Mouse (Mus musculus) cortical plate, adult 2 months (tissue): Measurements from ENCODE around the gene Prpf31. TPM values are rescaled to one million over a fixed set of nuclear protein-coding genes. Genes with fewer than 3 reads are reported as not detected.

Experiments used
- H3K27ac ChIP-seq: fragments of 200-500 bp; 2 replicates; pipeline ENCODE4 v1.5.1; 2012; ENCODE audit warnings: low read length, control low read depth, inconsistent platforms; ENCODE audit not compliant: insufficient read depth
- H3K4me1 ChIP-seq: fragments of 200-500 bp; 2 replicates; pipeline ENCODE4 v1.6.1; 2011; ENCODE audit warnings: low read length; ENCODE audit not compliant: control insufficient read depth, insufficient read depth
- H3K4me3 ChIP-seq: fragments of 200-500 bp; 2 replicates; pipeline ENCODE4 v1.5.1; 2011; ENCODE audit warnings: mild to moderate bottlenecking, low read length, control low read depth; ENCODE audit not compliant: insufficient read depth
- CTCF ChIP-seq: fragments of 200-500 bp; IDR thresholded peaks from 2 replicates; pipeline ENCODE4 v1.5.1; 2011; ENCODE audit warnings: mild to moderate bottlenecking, control low read depth, low read length; ENCODE audit not compliant: insufficient read depth; ENCODE audit errors: extremely low read depth
- POLR2A ChIP-seq: fragments of 200-500 bp; IDR thresholded peaks from 2 replicates; pipeline ENCODE4 v1.6.1; 2011; ENCODE audit warnings: mild to moderate bottlenecking, low read length, control low read depth; ENCODE audit not compliant: insufficient read depth; ENCODE audit errors: extremely low read depth
- polyA plus RNA-seq: library from polyadenylated mRNA; depleted of rRNA; stranded (reverse); fragments of >200 nt; gene quantifications from 2 replicates; pipeline ENCODE4 v1.2.3, GENCODE M21; 2012

Gene Prpf31
- polyA plus RNA-seq, 1 experiment = 65.3 TPM

GRCm38 (mm10) chr7:3646641-3647040, 16.9 kb downstream of the Prpf31 start:
- Histone ChIP-seq H3K4me3 (peak overlapping the region; percentile 50), H3K4me1 (peaks cover 9% of the 10 kb centered on the region), H3K27ac (no peak overlapping the region)
- no peak for TF ChIP-seq CTCF
- TF ChIP-seq POLR2A = no peak

GRCm38 (mm10) chr7:3656966-3657365, 27.2 kb downstream of the Prpf31 start:
- H3K4me3 ChIP-seq = no peak overlapping the region
- no peaks in the 10 kb centered on the region for H3K4me1 ChIP-seq
- TF ChIP-seq POLR2A = no peak
- TF ChIP-seq CTCF = no peak
- no peak overlapping the region for H3K27ac ChIP-seq

GRCm38 (mm10) chr7:3658578-3658977, 28.8 kb downstream of the Prpf31 start:
- no peak overlapping the region for H3K4me3 ChIP-seq
- no peak for TF ChIP-seq CTCF
- TF ChIP-seq POLR2A = no peak
- H3K27ac ChIP-seq = no peak overlapping the region
- H3K4me1 ChIP-seq = no peaks in the 10 kb centered on the region

DNA sequence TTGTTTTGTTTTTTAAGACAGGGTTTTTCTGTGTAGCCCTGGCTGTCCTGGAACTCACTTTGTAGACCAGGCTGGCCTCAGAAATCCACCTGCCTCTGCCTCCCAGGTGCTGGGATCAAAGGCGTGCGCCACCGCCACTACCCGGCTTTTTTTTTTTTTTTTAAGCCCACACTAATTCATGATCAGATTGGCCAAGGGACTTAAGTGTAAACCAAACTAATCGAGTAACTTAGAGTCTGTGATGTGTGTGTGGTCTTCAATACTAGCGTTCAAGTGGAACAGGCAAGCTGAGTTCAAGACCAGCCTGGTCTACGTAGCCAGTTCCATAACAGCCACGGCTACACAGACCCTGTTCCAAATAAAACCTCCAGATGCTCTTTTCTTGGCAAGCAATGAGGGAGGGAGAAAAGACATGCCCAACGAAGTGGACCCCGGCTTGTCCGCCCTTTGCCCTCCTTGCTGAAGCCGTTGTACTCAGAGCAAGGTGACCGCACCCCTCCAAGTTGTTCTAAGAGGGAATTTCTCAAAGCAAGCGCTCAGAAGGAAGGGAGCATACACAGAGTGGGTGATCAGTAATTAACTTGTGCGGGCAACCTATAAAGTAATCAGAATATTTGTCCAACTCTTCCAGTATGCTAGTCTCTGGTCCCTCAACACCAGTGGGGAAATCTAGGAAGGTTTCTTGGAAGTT, 34.9 kb downstream of the Prpf31 start:
- TF ChIP-seq POLR2A (no peak), CTCF (no peak)
- H3K4me1 ChIP-seq = peaks cover 2% of the 10 kb centered on the region; the same call in 1 of the 2 replicates
- no peak overlapping the region for H3K27ac ChIP-seq
- peak overlapping the region; percentile 59 for H3K4me3 ChIP-seq

GRCm38 (mm10) chr7:3665215-3666114, 35.7 kb downstream of the Prpf31 start, which contains the start of gene Leng1:
TSS of gene Leng1 (minus strand) at chr7:3665840.
- Histone ChIP-seq H3K4me1 (peaks cover 2% of the 10 kb centered on the region; the same call in 1 of the 2 replicates), H3K4me3 (peak within 1 kb of the TSS; percentile 59), H3K27ac (peak within 1 kb of the TSS; percentile 29; the same call in 1 of the 2 replicates)
- TF ChIP-seq CTCF (no peak), POLR2A (peak; percentile 82)

GRCm38 (mm10) chr7:3666921-3667391, 37.2 kb downstream of the Prpf31 start:
- TF ChIP-seq CTCF = no peak
- Histone ChIP-seq H3K4me1 (peaks cover 2% of the 10 kb centered on the region; the same call in 1 of the 2 replicates), H3K27ac (no peak overlapping the region), H3K4me3 (no peak overlapping the region)

GRCm38 (mm10) chr7:3674507-3675227, 44.9 kb downstream of the Prpf31 start:
- H3K4me3 ChIP-seq = no peak overlapping the region
- no peak for TF ChIP-seq POLR2A
- TF ChIP-seq CTCF = peak; percentile 86
- H3K4me1 ChIP-seq = no peaks in the 10 kb centered on the region
- no peak overlapping the region for H3K27ac ChIP-seq

- no peak overlapping the region for H3K4me3 ChIP-seq
- TF ChIP-seq CTCF (no peak), POLR2A (no peak)
- H3K4me1 ChIP-seq = no peaks in the 10 kb centered on the region
- H3K27ac ChIP-seq = no peak overlapping the region
Measured at GRCm38 (mm10) chr7:3675228-3675548, 45.4 kb downstream of the Prpf31 start.

DNA sequence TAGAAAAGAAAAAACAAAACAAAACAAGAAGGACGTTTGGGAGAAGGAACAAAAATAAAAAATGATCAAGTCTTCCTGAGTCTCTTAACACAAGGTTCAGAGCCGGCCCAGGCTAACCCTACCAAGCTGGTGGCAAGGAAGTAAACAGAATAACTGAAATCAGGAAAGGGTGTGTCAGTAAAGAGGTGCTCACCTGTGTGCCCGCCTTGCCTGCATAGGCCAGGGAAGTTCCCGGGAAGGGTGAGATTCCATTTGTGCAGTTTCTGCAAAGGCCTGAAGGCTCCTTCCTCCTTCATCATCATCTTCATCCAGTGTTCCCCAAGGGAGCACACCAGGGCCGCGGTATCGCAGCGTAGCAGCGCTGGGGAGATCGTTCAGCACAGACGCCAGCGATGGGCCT, 46.6 kb downstream of the Prpf31 start:
- Histone ChIP-seq H3K4me3 (no peak overlapping the region), H3K27ac (no peak overlapping the region), H3K4me1 (no peaks in the 10 kb centered on the region)
- no peak for TF ChIP-seq CTCF
- TF ChIP-seq POLR2A = no peak
